Mouse (Mus musculus): ENCODE data around the gene Aldoc.

GRCm38 (mm10) chr11:78348474-78348873 lies 25.7 kb downstream of the Aldoc start:
- TF ChIP-seq CTCF (IDR thresholded peaks at IDR 0.05; ENCODE audit: extremely low read depth, insufficient read depth, insufficient read length, insufficient replicate concordance), result no peak
- no peak for TF ChIP-seq POLR2A (IDR thresholded peaks at IDR 0.05; ENCODE audit: low read depth, low read length)
